Mouse (Mus musculus): ENCODE results near the gene Gm11213.

Gene Gm11213

DNA sequence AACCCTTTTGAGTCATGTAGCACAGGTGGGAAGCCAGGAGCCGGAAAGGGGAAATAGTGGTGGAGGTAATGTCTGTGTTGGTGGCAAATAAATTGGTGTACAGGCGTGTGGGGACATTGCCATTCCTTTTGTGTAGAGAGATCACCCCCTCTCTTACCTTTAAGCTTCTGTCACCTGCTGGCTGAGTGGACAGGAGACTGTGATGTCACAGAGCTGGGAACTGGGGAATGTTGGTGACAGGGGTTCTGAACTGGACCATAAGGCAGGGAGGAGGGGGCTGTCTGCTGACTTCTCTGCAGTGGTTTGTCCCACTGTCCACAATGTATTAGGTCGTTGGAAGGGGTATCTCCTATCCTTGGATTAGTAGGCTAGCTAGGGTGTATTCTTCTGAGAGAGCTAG lies at the start of gene Gm11213:
Gene Gm11213 (minus strand): TSS at position 317 of the 400 bp plus-strand sequence.
- in situ Hi-C loops (cut with MboI; ENCODE audit: low pct_unique_long_range_greater_than_20kb in 1 of 2, low sequenced_read_pairs in 2 of 2, unreplicated experiment in 1 of 2) = loop anchor here in 1 of 2 experiments (25.0 kb wide), 1 partner anchor 93 kb away; no protein-coding TSS in a partner anchor

DNA sequence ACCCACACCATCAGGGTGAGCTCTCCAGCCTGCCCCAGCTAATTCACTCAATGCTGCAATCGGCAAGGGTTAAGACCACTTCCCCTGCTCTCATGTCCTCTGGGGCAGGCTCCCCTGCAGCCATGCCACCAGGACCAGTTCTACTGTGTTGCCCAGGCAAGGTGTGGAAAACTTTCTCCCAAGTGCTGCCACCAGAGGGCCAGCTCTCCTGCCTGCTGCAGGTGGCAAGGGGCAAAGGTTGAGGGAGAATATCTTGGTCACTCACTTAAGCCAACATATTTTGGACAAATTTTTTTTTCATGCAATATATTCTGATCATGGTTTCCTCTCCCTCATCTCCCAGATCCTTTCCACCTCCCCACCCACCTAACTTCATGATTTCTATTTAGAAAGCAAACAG lies 49.3 kb upstream of the Gm11213 start:
- in situ Hi-C loops (cut with MboI; ENCODE audit: low pct_unique_long_range_greater_than_20kb in 1 of 2, low sequenced_read_pairs in 2 of 2, unreplicated experiment in 1 of 2) = no loop called here

DNA sequence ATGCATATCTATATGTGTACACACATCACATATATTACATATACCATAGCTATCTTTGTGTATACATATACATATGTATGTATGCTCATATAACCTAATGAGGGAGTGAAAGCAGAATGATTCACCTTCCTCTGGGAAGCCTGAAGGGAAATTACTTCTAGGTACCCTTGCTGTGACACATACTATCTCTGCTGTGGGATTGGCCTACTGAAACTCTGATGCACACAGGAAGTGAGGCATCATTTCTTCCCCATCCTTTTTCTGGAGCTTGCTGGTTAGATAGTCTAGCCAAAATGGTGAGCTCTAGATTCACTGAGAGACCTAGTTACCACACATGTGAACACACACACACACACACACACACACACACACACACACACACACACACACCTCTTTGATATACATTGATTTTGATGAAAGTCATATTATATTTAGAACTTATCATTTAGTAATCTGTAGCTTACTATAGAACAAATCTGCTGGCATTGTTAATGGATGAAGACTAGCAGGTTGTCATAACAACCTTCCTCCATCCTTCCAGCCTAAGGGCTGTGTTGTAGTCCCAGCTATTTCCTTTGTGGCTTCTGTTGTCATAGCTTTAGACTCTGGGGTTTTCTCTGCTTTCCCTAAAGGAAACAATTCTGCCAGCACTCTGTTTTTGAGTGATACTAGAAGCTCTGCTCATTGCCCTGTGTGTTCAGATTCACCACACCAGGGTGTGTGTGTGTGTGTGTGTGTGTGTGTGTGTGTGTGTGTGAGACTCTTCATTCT lies 39.1 kb upstream of the Gm11213 start:
- in situ Hi-C loops (cut with MboI; ENCODE audit: low pct_unique_long_range_greater_than_20kb in 1 of 2, low sequenced_read_pairs in 2 of 2, unreplicated experiment in 1 of 2) = no loop called here

DNA sequence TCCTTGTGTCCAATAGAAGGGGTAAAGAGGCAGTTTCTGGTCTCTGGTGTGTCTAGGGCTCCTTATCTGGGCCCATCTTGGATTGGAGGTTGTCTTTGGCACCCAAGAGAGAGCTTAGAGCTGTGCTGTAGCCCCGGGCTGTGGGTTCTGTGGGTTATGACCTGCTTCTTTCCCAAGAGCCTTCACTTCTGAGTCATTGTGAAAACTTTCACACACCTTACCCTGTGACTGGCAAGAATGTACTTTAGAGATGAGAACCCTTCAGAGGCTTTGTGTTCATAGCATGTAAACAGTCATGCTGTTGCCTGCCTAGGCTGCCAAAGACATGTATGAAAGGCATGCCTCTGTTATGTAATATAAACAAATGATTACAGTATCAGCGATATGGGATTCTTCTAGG lies 34.8 kb upstream of the Gm11213 start:
- in situ Hi-C loops (cut with MboI; ENCODE audit: low pct_unique_long_range_greater_than_20kb in 1 of 2, low sequenced_read_pairs in 2 of 2, unreplicated experiment in 1 of 2) = no loop called here

DNA sequence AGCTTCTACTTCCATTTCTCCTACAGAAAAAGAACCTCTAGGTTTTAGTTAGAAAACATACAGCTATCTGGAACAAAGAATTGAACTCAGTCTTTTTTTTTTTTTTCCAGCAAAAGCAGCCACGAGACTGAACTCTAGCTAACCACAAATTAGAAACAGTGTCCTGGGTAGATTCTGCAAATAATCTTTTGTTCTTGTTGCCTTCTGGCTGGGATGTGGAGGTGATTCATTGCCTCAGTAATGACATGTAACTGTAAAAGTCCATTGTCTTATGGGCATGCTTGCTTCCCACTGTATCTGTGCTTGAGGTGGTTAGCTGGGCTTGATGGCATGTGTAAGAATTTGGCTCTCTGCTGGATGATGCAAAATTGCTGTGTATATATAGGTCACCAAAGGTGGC lies 33.5 kb upstream of the Gm11213 start:
- in situ Hi-C loops (cut with MboI; ENCODE audit: low pct_unique_long_range_greater_than_20kb in 1 of 2, low sequenced_read_pairs in 2 of 2, unreplicated experiment in 1 of 2) = no loop called here

DNA sequence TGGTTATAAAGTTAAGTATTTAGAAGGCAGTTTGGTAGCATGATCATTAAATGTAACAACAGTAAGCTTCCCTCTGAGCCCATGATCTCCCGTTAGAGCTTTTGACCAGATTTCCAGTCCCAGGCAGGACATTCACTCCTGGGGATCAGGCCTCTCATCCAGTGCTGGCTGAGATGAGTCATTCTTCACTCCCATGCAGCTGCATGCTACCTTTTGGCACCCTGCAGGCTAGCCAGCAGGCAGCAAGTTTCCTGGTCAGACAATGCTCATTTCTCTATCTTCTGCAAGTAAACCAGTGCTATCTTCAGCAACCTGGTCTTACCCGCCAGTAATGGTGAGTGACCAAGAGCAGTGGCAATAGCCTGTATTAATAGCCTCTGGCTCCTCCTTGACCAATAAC lies 28.1 kb upstream of the Gm11213 start:
- in situ Hi-C loops (cut with MboI; ENCODE audit: low pct_unique_long_range_greater_than_20kb in 1 of 2, low sequenced_read_pairs in 2 of 2, unreplicated experiment in 1 of 2) = no loop called here

DNA sequence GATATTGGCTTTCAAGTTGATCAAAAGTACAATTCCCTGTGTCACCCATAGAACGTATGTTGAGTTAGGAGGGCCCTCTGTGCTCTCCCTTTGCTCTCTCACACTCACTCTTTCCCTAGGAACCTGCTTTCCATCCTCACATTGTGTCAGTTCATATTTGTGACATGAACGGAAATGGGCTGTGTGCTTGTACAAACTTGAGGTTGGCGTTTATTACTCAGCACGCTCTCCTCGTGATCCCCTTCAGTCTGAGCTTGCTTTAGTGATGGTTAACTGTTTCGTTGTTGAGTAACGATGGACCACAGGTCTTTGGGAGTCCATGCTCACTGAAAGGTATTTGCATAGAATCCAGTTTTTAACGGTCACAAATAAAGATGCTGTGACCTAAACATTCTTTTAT lies 22.1 kb upstream of the Gm11213 start:
- in situ Hi-C loops (cut with MboI; ENCODE audit: low pct_unique_long_range_greater_than_20kb in 1 of 2, low sequenced_read_pairs in 2 of 2, unreplicated experiment in 1 of 2) = no loop called here

DNA sequence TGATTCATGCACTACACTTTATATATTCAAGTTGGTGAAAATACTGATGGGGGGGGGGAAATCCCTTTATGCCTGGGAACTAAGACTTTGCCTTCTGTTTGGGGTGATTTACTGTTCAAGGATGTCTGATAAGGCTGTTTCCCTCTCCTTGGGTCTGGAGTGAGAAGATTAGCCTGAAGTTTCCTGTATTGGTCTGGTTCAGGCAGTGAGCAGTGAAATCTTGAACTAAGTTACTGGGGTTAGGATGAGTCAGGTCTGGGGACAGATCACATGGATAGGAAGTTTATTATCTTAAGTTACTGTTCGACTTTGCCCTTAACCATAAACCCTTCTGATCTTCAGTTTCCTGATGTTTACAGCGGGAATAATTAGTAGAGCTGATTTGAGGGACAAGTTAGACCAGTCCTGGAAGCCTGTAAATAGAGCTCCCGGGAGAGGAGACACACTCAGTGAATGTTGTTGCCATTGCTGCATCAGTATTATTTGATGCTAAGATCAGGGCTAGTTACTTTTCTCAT lies 20.6 kb upstream of the Gm11213 start:
- in situ Hi-C loops (cut with MboI; ENCODE audit: low pct_unique_long_range_greater_than_20kb in 1 of 2, low sequenced_read_pairs in 2 of 2, unreplicated experiment in 1 of 2) = no loop called here

DNA sequence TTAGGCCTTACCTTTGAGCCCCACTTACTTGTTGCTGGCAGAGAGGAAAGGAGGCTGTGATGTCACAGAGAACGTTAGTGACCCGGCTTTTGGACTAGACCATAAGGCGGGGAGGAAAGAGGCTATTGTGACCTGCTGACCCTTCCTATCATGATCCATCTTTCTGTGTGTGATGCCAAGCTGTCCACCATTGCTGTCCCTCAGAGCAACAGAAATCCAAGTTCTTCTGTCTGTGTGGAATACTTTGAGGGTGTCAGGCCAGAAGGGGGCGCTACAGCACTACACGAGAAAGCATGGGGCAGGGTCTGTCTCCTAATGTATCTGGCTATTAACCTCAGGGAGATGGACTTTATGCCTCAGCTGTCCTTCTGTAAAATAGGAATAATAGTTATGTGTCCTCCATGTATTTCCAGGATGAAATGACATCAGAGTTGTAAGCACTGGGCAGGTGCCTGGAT lies 17.3 kb upstream of the Gm11213 start, which contains the start of gene Tex48:
Gene Tex48 (minus strand): TSS at position 51 of the 458 bp plus-strand sequence.
- in situ Hi-C loops (cut with MboI; ENCODE audit: low pct_unique_long_range_greater_than_20kb in 1 of 2, low sequenced_read_pairs in 2 of 2, unreplicated experiment in 1 of 2) = loop anchor here in 1 of 2 experiments (25.0 kb wide), 1 partner anchor 110 kb away; no protein-coding TSS in a partner anchor

DNA sequence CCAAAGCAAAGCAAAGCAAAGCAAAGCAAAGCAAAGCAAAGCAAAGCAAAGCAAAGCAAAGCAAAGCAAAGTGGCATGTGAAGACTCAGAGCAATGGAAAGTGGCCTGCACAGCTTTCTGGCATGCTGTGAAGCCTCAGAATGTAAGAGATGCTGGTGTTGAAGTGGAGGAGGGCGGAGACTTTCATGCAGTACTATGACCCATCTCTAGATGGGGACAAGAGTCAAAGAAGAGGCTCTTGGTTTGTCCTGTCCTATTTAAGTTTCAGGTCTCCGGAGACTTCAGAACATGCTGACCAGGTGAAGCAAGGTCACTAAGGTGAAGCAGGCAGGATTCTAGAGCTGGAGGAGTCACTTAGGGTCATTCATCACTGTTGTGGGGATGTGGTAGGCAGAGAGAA lies 16.8 kb upstream of the Gm11213 start:
- in situ Hi-C loops (cut with MboI; ENCODE audit: low pct_unique_long_range_greater_than_20kb in 1 of 2, low sequenced_read_pairs in 2 of 2, unreplicated experiment in 1 of 2) = loop anchor here in 1 of 2 experiments (25.0 kb wide), 1 partner anchor 110 kb away; no protein-coding TSS in a partner anchor

DNA sequence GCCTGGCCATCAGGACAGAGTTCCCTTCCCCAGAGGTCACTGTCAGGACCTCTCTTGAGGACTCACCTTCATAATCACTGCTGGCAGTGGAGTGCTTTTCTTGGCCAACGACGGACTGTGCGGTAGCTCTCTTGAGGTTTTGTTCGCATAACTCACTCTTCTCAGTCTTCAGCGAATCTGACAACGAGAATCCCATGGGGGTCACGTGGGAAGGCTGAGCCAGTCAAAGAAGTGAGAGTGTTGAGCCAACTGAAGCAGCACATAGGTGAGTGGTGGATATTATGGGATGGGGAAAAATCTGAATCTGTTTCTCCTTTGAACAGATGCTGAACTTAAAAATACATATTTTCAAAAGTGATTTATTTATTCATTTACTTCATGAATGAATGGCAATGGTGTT lies 3.3 kb upstream of the Gm11213 start:
- in situ Hi-C loops (cut with MboI; ENCODE audit: low pct_unique_long_range_greater_than_20kb in 1 of 2, low sequenced_read_pairs in 2 of 2, unreplicated experiment in 1 of 2) = loop anchor here in 1 of 2 experiments (25.0 kb wide), 1 partner anchor 96 kb away; no protein-coding TSS in a partner anchor

DNA sequence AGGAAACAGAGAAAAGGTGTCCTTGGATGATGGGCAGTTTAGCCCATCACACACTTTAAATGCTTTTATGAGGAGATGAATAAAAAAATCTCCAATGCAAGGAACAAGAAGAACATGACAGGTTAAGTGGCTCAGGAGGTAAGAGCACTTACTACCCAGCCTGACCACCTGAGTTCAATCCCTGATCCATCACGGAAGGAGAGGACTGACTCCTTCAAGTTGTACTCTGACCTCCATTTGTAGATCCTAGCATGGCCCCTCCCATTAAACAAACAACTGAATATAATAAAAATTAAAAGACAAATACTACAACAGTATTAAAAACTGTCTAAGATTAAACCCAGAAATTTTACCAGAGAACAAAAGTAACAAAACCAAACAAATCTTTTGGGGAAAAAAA lies 907 bp upstream of the Gm11213 start:
- in situ Hi-C loops (cut with MboI; ENCODE audit: low pct_unique_long_range_greater_than_20kb in 1 of 2, low sequenced_read_pairs in 2 of 2, unreplicated experiment in 1 of 2) = loop anchor here in 1 of 2 experiments (25.0 kb wide), 1 partner anchor 94 kb away; no protein-coding TSS in a partner anchor

DNA sequence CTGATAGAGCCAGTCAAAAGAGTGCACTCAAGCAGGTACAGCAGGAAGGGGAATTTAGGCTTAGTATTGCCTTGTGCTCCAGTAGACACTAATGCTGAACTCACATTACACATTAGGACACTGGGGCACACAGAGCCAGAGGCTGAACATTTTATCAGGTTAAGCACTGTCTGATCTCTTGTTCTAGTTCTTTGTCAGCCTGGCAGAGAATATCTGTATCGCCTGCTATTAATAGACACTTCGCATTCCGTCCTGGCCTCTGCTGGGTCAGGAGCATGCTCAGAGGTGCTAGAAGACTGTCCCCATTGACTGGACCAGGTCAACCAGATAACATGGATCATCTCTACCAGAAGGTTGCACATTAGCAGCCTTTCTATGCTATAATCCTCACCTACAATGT lies 484 bp upstream of the Gm11213 start:
- in situ Hi-C loops (cut with MboI; ENCODE audit: low pct_unique_long_range_greater_than_20kb in 1 of 2, low sequenced_read_pairs in 2 of 2, unreplicated experiment in 1 of 2) = loop anchor here in 1 of 2 experiments (25.0 kb wide), 1 partner anchor 93 kb away; no protein-coding TSS in a partner anchor

DNA sequence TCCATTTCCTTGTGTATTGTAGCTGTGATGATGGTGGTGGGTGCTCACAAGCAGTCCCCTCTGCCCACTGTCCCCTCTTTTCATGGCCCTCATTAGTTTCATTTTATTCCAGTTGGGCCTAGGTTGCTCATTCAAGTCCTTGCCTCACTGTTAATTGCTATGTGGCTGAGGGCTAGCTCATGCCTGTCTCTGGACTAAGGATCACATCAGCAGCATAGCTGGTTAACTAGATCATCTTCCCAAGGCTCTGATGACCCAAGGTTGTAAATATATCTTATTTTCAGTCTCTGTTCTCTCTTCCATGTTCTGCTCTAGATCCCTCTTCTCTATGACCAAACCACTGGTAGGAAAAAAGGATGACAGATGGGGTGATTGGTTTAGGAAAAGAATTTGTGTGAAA lies 3.8 kb downstream of the Gm11213 start:
- in situ Hi-C loops (cut with MboI; ENCODE audit: low pct_unique_long_range_greater_than_20kb in 1 of 2, low sequenced_read_pairs in 2 of 2, unreplicated experiment in 1 of 2) = loop anchor here in 1 of 2 experiments (25.0 kb wide), 1 partner anchor 89 kb away; no protein-coding TSS in a partner anchor

DNA sequence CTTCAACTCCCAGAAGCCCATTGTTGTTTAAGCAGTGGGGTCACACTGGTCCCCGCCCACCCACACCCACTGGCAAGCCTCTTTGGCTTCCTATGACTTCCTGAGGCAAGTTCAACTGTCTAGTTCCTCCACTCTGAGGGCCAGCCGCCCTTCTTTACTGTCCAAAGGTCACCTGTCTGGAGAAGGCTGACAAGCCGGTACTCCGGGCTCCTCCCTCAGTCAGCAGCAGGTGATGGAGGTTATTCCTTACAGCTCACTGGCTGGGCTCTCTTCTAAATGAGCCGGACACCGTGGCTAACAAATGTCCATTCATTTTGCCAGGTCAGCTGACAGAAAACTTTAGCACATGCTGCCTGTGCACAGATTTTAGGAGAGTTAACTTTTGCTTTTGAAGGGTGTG lies 4.3 kb downstream of the Gm11213 start:
- in situ Hi-C loops (cut with MboI; ENCODE audit: low pct_unique_long_range_greater_than_20kb in 1 of 2, low sequenced_read_pairs in 2 of 2, unreplicated experiment in 1 of 2) = loop anchor here in 1 of 2 experiments (25.0 kb wide), 1 partner anchor 88 kb away; no protein-coding TSS in a partner anchor

DNA sequence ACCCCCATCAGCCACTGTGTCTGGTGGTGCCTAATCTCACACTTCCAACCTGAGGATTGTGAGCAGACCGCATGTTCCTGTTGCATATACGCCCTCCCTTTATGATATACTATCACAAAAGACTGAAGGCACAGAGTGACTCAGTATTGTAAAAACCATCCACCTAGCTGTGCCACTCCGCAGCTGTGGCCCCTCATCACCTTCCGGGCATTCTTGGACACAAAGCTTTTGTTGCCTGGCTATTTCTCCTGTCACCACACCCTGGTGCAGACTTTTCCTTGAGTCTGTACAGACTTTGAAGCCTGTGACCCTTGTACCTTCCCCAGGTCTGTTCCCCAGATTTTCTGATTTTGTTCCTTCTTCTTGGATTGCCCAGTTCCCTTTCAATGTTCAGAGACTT lies 9.1 kb downstream of the Gm11213 start:
- in situ Hi-C loops (cut with MboI; ENCODE audit: low pct_unique_long_range_greater_than_20kb in 1 of 2, low sequenced_read_pairs in 2 of 2, unreplicated experiment in 1 of 2) = no loop called here

DNA sequence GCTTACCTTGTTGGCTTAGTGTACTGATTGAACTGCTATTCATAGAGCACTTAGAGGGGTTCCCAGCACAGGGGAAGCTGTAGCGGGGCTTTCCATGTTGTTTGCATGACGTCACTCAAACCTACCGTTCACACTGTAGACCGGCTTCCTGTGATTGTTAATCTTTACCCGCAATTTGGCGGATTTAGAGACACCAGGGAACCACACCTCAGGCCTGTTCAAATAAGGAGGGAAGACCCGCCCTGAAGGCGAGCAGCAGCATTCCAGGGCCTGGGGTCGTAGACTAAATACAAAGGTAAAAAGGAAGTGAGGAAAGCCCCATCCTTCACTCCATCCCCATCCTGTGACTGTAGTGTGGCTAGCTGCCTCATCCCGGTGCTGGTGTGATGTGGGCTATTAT lies 9.8 kb downstream of the Gm11213 start:
- in situ Hi-C loops (cut with MboI; ENCODE audit: low pct_unique_long_range_greater_than_20kb in 1 of 2, low sequenced_read_pairs in 2 of 2, unreplicated experiment in 1 of 2) = no loop called here

DNA sequence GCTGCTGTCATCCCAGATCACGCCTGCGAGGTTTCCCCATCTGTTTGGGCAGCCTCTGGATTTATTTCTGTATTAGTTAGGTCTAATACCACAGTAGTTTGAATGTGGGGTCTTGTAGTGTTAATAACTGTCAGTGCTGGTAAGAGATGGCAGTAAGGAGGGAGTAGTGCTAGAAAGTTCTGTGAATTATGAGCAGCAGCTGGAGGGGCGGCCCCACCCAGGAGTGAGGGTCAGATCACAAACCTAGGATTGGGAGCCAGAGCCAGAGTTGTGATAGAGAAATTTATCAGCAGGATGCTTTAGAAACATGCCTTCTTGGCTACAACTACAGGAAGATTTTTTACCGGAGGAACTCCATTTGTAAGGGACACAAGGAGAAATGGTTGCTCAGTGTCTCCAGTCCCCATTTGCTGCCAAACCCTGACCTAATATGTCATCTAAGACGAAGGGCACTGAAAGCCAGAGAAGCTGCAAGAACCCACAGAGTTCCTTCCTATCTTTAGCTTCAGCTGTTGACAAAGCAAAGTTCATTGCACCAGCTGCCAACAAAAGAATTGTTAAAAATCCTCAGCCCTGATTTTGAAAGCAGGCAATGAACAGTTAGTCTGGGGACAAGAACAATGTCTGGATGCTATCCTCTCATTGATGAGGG lies 10.5 kb downstream of the Gm11213 start:
- in situ Hi-C loops (cut with MboI; ENCODE audit: low pct_unique_long_range_greater_than_20kb in 1 of 2, low sequenced_read_pairs in 2 of 2, unreplicated experiment in 1 of 2) = no loop called here

DNA sequence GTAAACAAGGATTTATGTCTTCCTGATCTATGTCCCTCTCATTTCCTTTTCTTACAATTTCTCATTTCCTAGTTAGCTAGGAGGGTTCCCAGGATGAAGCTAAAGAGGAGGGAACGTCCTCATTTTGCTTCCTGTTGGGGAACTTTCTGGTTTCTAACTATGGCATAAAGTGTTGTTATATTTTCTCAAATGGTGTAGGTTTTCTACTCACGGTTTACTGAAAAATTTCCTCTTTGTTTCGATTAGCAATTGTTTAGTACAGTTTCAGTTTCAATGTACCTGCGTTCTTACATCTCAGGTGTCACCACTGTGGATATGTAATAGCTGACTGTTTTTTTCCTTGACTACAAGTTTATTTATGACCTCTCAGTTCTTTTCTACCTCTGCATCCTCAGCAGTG lies 14.5 kb downstream of the Gm11213 start:
- in situ Hi-C loops (cut with MboI; ENCODE audit: low pct_unique_long_range_greater_than_20kb in 1 of 2, low sequenced_read_pairs in 2 of 2, unreplicated experiment in 1 of 2) = no loop called here

Measured in mouse embryonic stem cell (cell line).